In genomic region chr17:84177481-84177880, GRCm38 (mm10) we compare ENCODE assay signal across 9 mouse cellular contexts. TPM values are rescaled to one million over a fixed set of nuclear protein-coding genes. Genes with fewer than 3 reads are reported as not detected.
DNase-seq lines count a peak whose midpoint lies in the region; ATAC-seq lines count a peak whose summit lies in the region.
"Had no signal": no experiment of that assay in that cellular context is flagged by ENCODE, and none has a peak within 500 bp of the region (broad histone marks: within the 10 kb centered on the region; RNA-seq: fewer than 3 reads in every experiment).

No protein-coding gene starts in this region.

- H3K4me1 ChIP-seq in forebrain, embryonic 11.5 days (replicated peaks; ENCODE audit: control insufficient read depth, insufficient read depth, low read length), result peaks cover 4% of the 10 kb centered on the region; the same call in 1 of the 2 replicates
- H3K4me1 ChIP-seq in forebrain, embryonic 16.5 days (replicated peaks; ENCODE audit: control insufficient read depth, insufficient read depth, low read length), result no peaks in the 10 kb centered on the region

- no peak for ATAC-seq in forebrain, embryonic 11.5 days (replicated peaks; ENCODE audit: low FRiP score)
- ATAC-seq in forebrain, embryonic 16.5 days, result no peak
- ATAC-seq: forebrain, postnatal 0 days had no signal

- H3K9ac ChIP-seq in forebrain, embryonic 11.5 days (ENCODE audit: low read length), result no peak overlapping the region
- H3K9ac ChIP-seq in forebrain, embryonic 16.5 days (replicated peaks; ENCODE audit: low read depth, low read length), result no peak overlapping the region
- H3K9ac ChIP-seq: forebrain, postnatal 0 days had no signal

- H3K9me3 ChIP-seq in forebrain, embryonic 11.5 days (ENCODE audit: control insufficient read depth, low read length), result peaks cover 3% of the 10 kb centered on the region; the same call in 1 of the 2 replicates
- no peaks in the 10 kb centered on the region for H3K9me3 ChIP-seq in forebrain, embryonic 16.5 days (ENCODE audit: control insufficient read depth, low read length)

- H3K27me3 ChIP-seq in forebrain, embryonic 11.5 days (ENCODE audit: control insufficient read depth, insufficient read depth, low read length), result no peaks in the 10 kb centered on the region
- no peaks in the 10 kb centered on the region for H3K27me3 ChIP-seq in forebrain, embryonic 16.5 days (replicated peaks; ENCODE audit: control insufficient read depth, insufficient read depth, low read length)

- H3K36me3 ChIP-seq in forebrain, embryonic 11.5 days (ENCODE audit: control insufficient read depth, insufficient read depth, low read length), result no peaks in the 10 kb centered on the region
- no peaks in the 10 kb centered on the region for H3K36me3 ChIP-seq in forebrain, embryonic 16.5 days (ENCODE audit: control insufficient read depth, insufficient read depth)

- DNase-seq in forebrain, embryonic 11.5 days (ENCODE audit: low spot score), result peak; percentile 49
- DNase-seq in right cerebral cortex, postnatal 10 days (ENCODE audit: low spot score in 2 of 2), result peak; percentile 27 to 34
- DNase-seq in right cerebral cortex, postnatal 4 days, result no peak
- peak; percentile 13 for DNase-seq in liver
- DNase-seq in thymus, postnatal 4 days, result peak; percentile 42
- DNase-seq in frontal cortex, postnatal 10 days (ENCODE audit: low spot score in 2 of 2), result no peak
- no peak for DNase-seq in left cerebral cortex, postnatal 4 days
- DNase-seq: forebrain, postnatal 0 days had no signal

- no peak overlapping the region for H3K27ac ChIP-seq in forebrain, embryonic 11.5 days (ENCODE audit: low read depth, low read length)
- no peak overlapping the region for H3K27ac ChIP-seq in forebrain, embryonic 16.5 days (ENCODE audit: low read length)

- 41% methylated on average over 8 of the region's 8 CpGs for WGBS in forebrain, embryonic 11.5 days
- WGBS in forebrain, embryonic 16.5 days, result 41% methylated on average over 8 of the region's 8 CpGs

- intact Hi-C loops in left cerebral cortex, postnatal 4 days (cut with DNase I), result no loop called here

- H3K4me3 ChIP-seq in forebrain, embryonic 11.5 days (ENCODE audit: low read depth, low read length), result no peak overlapping the region
- H3K4me3 ChIP-seq in forebrain, embryonic 16.5 days (replicated peaks; ENCODE audit: low read length), result no peak overlapping the region

- no peak overlapping the region for H3K4me2 ChIP-seq in forebrain, embryonic 11.5 days (ENCODE audit: low read depth, low read length, severe bottlenecking)
- no peak overlapping the region for H3K4me2 ChIP-seq in forebrain, embryonic 16.5 days (ENCODE audit: low read length)

RNA-seq across cellular contexts. Expression of gene Zfp36l2, which starts 10.3 kb away (rescaled TPM):
- 11.9 and 15.3 TPM in 2 replicates for polyA plus RNA-seq in forebrain, embryonic 11.5 days (2014; fragmentation: Nextera tagmentation; extraction: Ambion mirVana)
- polyA plus RNA-seq in forebrain, embryonic 16.5 days (2015; fragmentation: Nextera tagmentation; extraction: Ambion mirVana), result 3.4 and 4.2 TPM in 2 replicates
- 10 to 100 TPM; 23.3 to 24.3 TPM for total RNA-seq in left cerebral cortex, postnatal 4 days (2021)

Comparison
In these comparisons a context has a peak if more than half of its experiments do, and no peak if none do; other contexts are left out.
1. DNase-seq: peak in forebrain, embryonic 11.5 days (single experiment), right cerebral cortex, postnatal 10 days (2 of 2), liver (single experiment) and thymus, postnatal 4 days (single experiment); none in right cerebral cortex, postnatal 4 days (single experiment), frontal cortex, postnatal 10 days (0 of 2) and left cerebral cortex, postnatal 4 days (single experiment).